Mouse (Mus musculus): ENCODE data around the gene Tk2.

Tk2 gene

DNA sequence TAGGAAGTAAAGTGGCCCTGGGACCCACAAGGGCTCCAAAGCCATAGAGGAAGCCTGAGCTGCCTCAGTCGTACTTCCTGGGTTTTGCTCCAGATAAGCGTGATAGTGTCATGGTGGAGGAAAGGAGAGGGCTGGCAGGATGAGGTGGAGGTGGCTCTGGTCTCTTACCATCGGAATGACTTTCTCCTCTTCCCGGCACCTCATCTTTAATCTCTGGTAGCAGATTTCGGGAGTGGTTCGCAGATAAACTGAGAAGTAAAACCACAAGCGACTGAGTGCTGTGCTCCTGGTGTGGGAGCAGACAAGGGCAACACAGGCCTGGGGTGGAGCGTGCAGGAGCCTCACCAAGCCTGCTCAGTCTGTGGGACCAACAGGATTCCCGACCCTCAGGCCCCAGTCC, 18.0 kb downstream of the Tk2 start:
- intact Hi-C loops (cut with DNase I) = no loop called here

DNA sequence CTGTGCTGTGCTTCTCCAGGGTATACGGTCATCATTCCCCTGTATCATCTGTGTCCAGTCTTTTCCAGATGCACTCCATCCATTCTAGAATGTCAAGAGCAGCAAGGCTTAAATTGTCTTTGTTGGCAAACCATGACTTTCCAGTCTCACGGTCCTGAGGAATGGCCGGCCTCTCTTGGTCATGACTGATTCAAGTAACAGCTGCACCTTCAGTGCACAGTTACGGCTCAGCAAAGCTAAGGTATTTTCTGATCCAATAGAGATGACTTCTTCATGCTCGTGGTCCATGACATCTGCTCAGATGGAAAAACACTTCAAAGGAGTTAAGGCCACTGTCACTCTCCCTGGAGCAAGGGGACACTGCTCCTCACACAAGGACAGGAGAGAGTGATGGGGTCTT, 21.3 kb downstream of the Tk2 start:
- intact Hi-C loops (cut with DNase I) = no loop called here

DNA sequence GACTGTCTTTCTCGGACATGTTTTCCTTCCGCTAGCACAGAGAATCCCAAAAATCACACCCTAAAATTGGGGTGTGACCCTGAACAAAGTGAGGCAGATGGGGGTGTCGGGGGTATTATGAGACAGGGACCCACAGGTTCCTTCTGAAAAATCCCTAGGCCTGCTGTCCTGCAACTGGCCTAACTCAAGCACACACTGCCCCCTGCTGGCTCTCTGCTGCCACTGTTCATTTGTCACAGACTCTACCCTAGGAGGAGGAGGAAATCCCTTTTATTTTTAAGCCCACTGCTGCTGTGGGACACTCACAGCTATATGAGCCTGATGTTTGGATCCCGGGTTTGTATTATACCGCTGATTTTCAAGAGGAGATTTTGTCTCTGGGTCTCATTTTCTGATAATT, 28.6 kb downstream of the Tk2 start:
- intact Hi-C loops (cut with DNase I) = loop anchor here (1.0 to 5.0 kb wide), 2 partner anchors 74 to 128 kb away; no protein-coding TSS in a partner anchor

DNA sequence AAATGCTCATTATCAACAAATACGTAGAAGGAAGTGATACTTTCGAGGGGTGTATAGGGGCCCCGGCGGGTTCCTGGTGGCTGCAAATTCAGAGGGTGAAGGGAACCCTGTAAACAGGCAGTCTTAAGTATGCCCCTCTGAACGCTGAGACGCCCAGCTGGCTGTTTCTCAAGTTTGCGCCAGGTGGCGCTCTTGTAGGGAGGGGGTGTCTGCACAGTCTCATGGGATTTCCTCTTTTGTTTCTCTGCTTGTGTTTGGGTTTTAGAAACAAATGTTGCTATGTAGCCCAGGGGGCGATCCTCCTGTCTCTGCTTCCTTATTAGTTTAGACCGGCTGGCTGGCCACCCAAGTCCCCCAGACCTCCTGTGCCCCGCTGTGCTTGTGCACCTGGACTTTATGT, 29.3 kb downstream of the Tk2 start:
- intact Hi-C loops (cut with DNase I) = loop anchor here (1.0 to 5.0 kb wide), 2 partner anchors 73 to 127 kb away; no protein-coding TSS in a partner anchor

DNA sequence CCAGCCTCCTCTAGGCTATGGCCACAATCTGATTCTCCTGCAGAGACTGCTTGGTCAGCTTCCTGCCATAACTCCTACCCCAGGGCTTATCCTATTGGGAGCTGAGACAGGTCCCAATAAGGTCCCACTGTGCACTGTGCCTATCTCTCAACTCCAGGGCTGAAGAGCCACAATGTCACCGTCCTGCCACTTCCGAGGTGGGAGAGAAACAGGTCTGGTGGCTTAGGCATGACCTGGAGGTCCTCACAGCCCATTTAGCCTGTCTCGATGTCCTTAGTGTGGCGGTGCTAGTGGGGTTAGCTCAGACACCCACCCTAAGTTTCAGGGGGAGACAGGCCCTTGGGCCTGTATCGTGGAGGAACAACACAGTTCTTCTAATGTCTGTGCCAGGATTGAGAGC, 30.8 kb downstream of the Tk2 start:
- intact Hi-C loops (cut with DNase I) = loop anchor here (5.0 kb wide), 1 partner anchor 125 kb away; no protein-coding TSS in a partner anchor

DNA sequence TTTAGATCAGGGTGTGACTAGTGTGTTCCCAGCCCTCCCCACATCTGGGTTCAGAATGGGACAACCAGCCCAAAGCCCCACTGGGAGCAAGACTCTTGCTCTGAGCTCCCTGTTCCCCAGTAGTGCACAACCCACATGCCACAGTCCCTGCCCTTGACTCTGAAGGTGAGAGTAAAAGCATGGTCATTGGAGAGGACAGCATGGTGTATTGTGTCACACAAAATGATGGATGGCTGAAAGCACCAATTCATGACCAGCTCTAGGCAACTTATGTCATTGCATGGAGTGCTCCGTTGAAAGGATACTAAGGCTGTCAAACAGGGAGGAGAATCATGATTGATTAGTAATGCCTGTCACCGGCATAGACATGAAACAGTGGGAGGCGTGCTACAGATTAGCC, 43.1 kb downstream of the Tk2 start:
- intact Hi-C loops (cut with DNase I) = no loop called here

DNA sequence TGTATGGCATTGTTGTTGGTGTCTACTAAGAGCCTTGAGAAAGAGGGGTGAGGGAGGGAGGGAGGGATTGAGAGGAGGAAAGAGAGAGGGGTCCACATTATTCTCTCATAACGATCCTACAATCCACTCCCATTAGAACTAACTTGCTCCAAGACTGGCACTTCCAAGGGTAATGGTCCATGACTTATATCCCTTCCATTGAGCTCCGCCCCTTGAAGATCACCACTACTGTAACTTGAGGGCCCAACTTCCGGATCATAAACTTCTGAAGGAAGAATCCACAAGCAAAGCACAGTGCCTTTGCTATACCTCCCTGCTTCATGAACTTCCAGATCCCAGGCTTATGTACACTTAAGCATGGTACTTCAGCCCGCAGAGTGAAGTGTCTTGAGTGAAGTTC, 46.0 kb downstream of the Tk2 start:
- intact Hi-C loops (cut with DNase I) = no loop called here

DNA sequence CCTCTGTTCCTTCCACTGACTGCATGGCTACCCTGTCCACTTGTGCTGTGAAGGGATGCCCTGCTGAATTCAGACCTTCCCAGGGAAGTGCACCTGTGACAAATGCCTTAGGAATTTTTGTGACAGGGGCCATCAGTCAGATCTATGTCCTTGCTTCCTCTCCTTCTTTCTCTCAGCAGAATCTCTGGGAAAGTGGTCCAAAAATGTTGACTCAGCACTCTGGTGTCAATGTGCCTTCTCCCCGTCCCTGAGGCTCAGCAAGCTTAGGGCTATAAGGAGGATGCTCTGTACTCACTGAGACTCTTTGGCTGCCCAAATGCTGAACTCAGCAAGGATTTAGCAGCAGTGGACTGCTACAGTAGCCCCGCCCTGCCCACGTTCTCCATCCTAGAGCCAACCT, 46.7 kb downstream of the Tk2 start:
- intact Hi-C loops (cut with DNase I) = no loop called here

DNA sequence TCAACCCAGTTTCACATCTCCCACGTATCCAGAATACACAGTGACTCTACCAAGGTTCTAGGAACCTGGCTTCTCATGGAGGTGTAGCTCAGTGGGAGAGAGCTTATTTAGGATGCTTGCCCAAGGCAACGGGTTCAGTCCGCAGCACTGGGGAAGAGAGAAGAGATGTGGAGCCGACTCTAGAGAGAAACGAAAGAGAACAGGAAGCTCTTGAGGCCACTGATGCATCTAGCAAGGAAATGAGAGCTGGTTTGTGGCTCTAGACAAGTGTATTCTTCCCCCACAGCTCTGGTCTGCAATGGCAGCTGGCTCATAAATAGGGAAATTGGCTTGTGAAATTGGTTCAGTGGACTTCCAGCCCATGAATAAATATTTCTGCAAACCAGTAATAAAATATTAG, 48.6 kb downstream of the Tk2 start:
- intact Hi-C loops (cut with DNase I) = no loop called here

DNA sequence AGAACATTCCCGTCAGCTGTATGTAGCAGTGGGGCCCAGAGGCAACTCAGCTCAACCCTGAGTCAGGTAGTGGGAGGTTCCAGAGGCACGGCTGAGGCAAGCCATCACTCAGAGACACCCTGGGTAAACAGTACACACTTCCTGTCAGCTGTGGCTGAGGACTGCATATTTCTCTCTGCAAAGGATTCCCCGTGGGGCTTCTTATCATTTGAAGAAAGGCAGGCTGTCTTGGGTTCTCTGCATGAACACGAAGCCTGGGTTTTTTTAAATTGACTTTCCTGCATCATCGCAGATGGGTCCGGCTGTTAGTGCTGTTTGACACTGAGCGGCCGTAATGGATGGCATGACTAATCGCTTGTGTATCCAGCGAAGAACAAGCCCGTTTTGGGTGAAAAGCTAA, 56.9 kb downstream of the Tk2 start:
- intact Hi-C loops (cut with DNase I) = no loop called here

DNA sequence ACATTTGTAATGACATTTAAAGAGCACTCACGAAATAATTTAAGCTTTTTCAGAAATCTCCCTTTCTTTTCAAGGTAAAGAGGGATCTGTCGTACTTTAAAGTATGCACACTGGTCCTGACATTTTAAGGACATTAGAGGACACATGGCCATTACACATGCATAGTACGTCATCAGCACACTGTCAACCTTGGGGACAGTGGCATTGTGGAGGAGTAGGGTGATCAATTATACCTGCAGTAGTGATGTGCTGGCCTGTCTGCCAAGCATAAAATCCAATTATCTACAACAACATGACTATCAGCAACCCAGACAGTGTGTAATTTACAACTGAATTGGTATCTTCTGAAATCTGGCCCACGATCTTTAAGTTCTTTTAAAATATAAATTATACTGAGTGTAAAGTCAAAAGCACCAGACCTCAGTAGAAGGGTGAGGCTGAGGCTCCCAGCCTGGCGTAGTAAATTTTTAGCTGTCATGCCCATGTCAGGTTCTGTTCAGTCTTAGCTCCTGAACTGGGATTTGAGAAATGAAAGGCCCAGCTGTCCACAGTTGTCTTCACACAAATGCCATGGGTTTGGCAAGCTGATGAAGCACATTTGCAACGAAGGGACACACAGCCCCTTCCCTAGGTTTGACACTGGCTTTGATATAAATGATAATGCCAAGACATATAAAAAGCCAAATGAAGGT, 57.4 kb downstream of the Tk2 start:
- intact Hi-C loops (cut with DNase I) = no loop called here

DNA sequence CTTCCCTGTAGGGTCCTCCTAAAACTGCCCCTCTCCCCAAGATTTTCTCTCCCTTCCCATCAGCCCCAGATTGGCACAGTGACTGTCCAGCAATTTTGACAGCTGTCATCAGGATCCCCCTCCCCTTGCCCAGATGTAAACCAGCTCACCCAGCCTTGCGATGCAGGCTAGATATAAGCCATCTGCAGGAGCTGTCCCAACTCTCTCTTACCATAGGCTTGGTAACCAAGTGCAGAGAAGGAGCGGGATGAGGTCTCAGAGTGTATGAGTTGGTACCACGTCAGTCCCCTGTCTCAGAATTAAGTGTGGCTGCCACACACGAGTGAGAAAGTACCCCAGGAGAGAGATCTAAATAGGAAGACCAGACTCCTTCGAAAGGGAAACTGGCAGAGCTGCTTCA, 59.9 kb downstream of the Tk2 start:
- intact Hi-C loops (cut with DNase I) = no loop called here

DNA sequence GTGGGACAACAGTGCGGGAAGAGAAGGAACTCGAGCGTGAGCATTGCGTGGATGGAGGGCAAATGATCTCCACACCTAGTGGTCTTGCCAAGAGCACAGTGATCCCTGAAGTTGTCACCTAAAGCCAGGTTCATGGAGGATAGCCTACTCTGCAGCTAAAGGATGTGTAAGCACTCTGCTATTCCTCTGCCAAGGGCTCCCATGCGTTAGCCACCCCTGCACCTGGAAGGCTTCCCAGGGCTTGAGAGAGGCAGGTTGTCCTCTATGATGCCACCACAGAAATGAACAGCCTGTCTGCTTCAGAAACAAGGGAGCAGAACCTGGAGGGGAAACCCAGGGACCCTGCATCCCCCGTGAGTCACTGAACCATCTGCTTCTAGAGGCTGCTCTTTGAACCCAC, 60.7 kb downstream of the Tk2 start:
- intact Hi-C loops (cut with DNase I) = no loop called here

DNA sequence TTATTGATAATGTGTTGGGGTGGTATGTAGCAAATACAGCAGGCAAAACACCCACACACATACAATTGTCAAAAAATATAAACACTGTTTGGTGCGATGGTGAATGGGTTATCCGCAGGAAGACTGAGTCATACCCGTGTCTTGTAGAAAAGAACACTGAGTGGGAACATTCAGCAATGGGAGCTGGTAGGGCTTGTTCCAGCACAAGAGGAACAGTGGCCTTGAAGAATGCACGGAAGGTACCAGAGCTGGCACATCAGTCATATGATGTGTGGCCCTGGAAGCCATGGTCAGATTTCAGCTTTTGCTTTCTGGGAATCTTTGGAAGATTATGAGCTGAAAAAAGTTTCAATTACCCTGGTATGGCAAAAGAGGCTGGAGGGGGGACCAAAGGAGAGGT, 61.5 kb downstream of the Tk2 start:
- intact Hi-C loops (cut with DNase I) = no loop called here

DNA sequence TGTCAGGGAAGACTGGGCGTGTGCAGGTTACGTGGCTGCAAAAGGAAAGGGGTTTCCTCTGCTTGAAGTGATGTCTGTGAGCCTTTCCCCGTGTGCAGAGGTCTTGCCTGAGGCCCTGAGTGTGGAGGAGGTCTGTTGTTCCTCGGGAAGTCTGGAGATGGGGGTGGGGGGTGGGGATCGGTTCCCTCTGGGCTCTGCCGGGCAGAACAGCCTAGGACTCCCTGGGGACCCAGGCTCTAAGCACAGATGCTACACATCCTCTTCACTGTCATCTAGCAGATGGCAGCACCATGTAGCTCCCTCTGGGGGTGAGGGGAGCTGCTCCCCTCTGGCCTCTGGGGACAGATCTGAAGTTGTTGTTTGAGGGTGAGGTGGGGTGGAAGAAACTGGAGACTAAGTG, 63.5 kb downstream of the Tk2 start:
- intact Hi-C loops (cut with DNase I) = no loop called here

DNA sequence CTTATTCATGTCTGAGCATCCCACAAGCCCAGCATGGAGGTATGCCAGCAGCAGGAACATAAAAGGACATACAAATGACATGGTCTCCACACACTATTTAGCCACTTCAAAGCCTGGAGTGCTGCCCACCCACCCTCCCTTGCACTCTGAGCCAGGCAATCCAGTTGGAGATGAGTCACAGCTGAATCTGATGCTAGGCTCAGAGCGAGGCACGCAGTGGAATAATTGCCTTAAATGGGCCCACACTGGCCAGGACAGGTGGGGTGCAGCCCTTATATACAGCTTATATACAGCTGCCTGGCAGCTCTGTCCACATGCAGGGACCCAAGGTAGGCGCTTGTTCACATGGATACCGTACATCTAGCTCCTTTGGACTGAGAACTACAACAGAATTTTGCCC, 71.3 kb downstream of the Tk2 start:
- intact Hi-C loops (cut with DNase I) = no loop called here
